Mouse (Mus musculus): ENCODE data around the gene Gtf2a1l.

DNA sequence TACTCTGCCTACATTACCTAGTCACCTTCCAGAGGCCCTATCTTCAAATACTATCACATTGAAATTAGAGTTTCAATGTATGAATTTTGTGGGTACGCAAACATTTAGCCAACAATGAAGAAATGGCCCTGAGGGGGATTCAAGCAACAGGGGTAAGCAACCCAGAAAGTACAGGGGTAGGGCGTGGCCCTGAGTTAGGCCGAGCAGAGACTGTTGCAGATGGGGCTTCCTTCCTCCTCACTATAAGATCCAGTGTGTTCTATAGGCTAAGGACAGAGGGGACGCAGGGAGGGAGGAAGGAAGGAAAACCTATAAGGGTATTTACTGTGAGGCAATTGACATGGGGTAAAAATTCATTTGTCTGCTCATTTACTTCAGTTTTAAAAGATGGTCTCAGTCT is 44.1 kb upstream of the Gtf2a1l start:
- TF ChIP-seq POLR2A (IDR thresholded peaks at IDR 0.05; ENCODE audit: low read depth, low read length) (no peak), CTCF (IDR thresholded peaks at IDR 0.05; ENCODE audit: borderline replicate concordance, insufficient read depth, low read length) (no peak)
